Mouse (Mus musculus) forebrain, postnatal 0 days (tissue): ENCODE measurements around the gene Ccdc18. TPM values are rescaled to one million over a fixed set of nuclear protein-coding genes. Genes with fewer than 3 reads are reported as not detected.
"Not testable (repeated sequence)": the region's sequence is repeated elsewhere in the genome, so short reads cannot be mapped to it uniquely, and the experiment has no call there.

Source experiments
- ATAC-seq: fragments of 200-750 bp; cut with Nextera tagmentation; 2 replicates; pipeline ENCODE4 v1.8.0; 2017; ENCODE audit warnings: mild to moderate bottlenecking, moderate library complexity
- DNase-seq: peaks from one replicate; pipeline ENCODE4 v3.0.0-alpha.2; 2015
- H3K27ac ChIP-seq: fragments of 300-500 bp; sonication (generic); 2 replicates; pipeline ENCODE4 v1.5.1; 2014; ENCODE audit warnings: low read depth, mild to moderate bottlenecking, antibody characterized with exemption, low read length, moderate library complexity, mixed read lengths
- H3K27me3 ChIP-seq: fragments of 300-500 bp; sonication (generic); 2 replicates; pipeline ENCODE4 v1.6.1; 2014; ENCODE audit warnings: mild to moderate bottlenecking, low read length, mixed read lengths; ENCODE audit not compliant: insufficient read depth
- H3K36me3 ChIP-seq: fragments of 300-500 bp; sonication (generic); 2 replicates; pipeline ENCODE4 v1.6.1; 2014; ENCODE audit warnings: mild to moderate bottlenecking, moderate library complexity; ENCODE audit not compliant: insufficient read depth
- H3K4me1 ChIP-seq: fragments of 300-500 bp; sonication (generic); 2 replicates; pipeline ENCODE4 v1.6.1; 2014; ENCODE audit warnings: antibody characterized with exemption; ENCODE audit not compliant: insufficient read depth
- H3K4me2 ChIP-seq: fragments of 300-500 bp; sonication (generic); 2 replicates; pipeline ENCODE4 v1.6.1; 2014; ENCODE audit warnings: low read depth, mild to moderate bottlenecking, moderate library complexity
- H3K4me3 ChIP-seq: fragments of 300-500 bp; sonication (generic); 2 replicates; pipeline ENCODE4 v1.5.1; 2014; ENCODE audit warnings: low read depth, low read length, mixed read lengths
- H3K9ac ChIP-seq: fragments of 300-500 bp; sonication (generic); 2 replicates; pipeline ENCODE4 v1.6.1; 2014; ENCODE audit warnings: mild to moderate bottlenecking
- H3K9me3 ChIP-seq: fragments of 300-500 bp; sonication (generic); 2 replicates; pipeline ENCODE4 v1.6.1; 2016; ENCODE audit warnings: low read length
- CTCF ChIP-seq: sonication (generic); IDR thresholded peaks from 2 replicates; pipeline ENCODE4 v1.5.1; 2016; ENCODE audit warnings: antibody characterized with exemption, control low read depth, low read depth
- WGBS: fragments of 180-500 bp; shearing (Covaris S2); extraction: QIAGEN DNeasy Blood & Tissue Kit; methylation state at CpG from one replicate; pipeline ENCODE4 v1.1.7; 2014; 5-methylcytosine and 5-hydroxymethylcytosine counted together
- polyA plus RNA-seq: library from polyadenylated mRNA; unstranded; fragments of >200 nt; fragmentation: Nextera tagmentation; extraction: Ambion mirVana; gene quantifications from 2 replicates; pipeline ENCODE4 v1.2.1, GENCODE M21; 2015
- total RNA-seq: library from RNA; depleted of rRNA; stranded (reverse); fragments of >200 nt; gene quantifications from 2 replicates; pipeline ENCODE4 v1.2.3, GENCODE M21; 2014; rRNA removed

Gene Ccdc18
- total RNA-seq (0.92 and 5.5 TPM in 2 replicates), polyA plus RNA-seq (2.5 and 2.9 TPM in 2 replicates)

DNA sequence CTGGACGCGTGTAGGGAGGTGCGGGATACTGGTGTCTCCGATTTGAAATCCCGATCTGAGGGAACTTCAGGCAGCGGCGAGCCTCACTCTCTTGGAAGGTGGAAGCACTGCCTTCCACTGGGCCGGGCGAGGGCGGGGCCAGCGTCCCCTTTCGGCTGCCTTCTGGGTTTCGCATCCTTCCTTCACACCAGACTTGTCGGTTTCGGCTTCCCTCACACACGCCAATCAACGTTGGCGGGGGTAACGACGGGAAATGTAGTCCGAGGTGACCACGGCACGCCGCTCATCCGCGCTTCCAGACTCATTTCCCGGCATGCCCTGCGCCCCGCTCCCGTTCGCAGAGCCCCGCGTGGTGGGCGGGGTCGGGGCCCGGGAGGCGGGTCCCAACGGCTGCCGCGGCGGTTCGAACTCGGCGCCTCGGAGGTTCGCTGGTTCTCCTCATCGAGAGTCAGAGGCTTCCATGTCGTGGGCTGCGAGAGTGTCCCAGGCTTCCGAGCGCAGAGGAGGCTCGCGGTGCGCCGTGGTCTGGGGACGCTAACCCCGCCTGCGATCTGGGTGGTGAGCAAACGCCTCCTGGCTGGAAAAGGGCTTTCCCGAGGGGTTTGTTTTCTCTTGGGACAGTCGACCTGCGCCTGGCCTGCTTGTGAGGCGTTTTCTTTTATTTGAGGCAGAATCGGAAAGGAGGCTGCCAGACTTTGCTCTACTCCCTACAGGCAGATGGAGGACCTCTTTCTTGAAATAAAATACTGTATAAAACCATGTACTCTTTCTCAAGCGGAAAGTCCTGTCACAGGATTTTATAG, at the start of gene Ccdc18, which contains the start of gene Tmed5:
Gene Ccdc18, plus strand, starts transcription at position 435 of the 803 bp plus-strand sequence.
Gene Tmed5, minus strand, starts transcription at position 180 of the 803 bp plus-strand sequence.
- Histone ChIP-seq H3K27me3 (no peaks in the 10 kb centered on the region), H3K4me1 (peaks cover 6% of the 10 kb centered on the region; the same call in 1 of the 2 replicates), H3K27ac (peak within 1 kb of the TSS; percentile 85), H3K9me3 (no peaks in the 10 kb centered on the region), H3K4me3 (peak within 1 kb of the TSS; percentile 86), H3K4me2 (peak within 1 kb of the TSS; percentile 83), H3K9ac (peak within 1 kb of the TSS; percentile 70), H3K36me3 (peaks cover 6% of the 10 kb centered on the region; the same call in 1 of the 2 replicates)
- peak; percentile 63 for TF ChIP-seq CTCF
- WGBS = under 1% methylated on average over 65 of the region's 65 CpGs
- ATAC-seq (peak; percentile 99), DNase-seq (peak; percentile 98)

GRCm38 (mm10) chr5:108085440-108085839, 47.2 kb upstream of the Ccdc18 start:
- H3K36me3 ChIP-seq = peaks cover 30% of the 10 kb centered on the region
- no peak for ATAC-seq
- no peaks in the 10 kb centered on the region for H3K27me3 ChIP-seq

GRCm38 (mm10) chr5:108092731-108093130, 39.9 kb upstream of the Ccdc18 start:
- H3K36me3 ChIP-seq = peaks cover 39% of the 10 kb centered on the region
- ATAC-seq, H3K27ac ChIP-seq, H3K4me1 ChIP-seq, DNase-seq, H3K4me3 ChIP-seq, H3K27me3 ChIP-seq, H3K9ac ChIP-seq, H3K9me3 ChIP-seq, H3K4me2 ChIP-seq: not testable (repeated sequence)
- 94% methylated on average over 8 of the region's 8 CpGs for WGBS

More at GRCm38 (mm10) chr5:108085440-108085839, 47.2 kb upstream of the Ccdc18 start:
- Histone ChIP-seq H3K9ac (no peak overlapping the region), H3K27ac (no peak overlapping the region), H3K4me3 (no peak overlapping the region), H3K4me1 (no peaks in the 10 kb centered on the region), H3K9me3 (no peaks in the 10 kb centered on the region), H3K4me2 (no peak overlapping the region)
- no peak for DNase-seq
- 94% methylated on average over 2 of the region's 2 CpGs for WGBS
- peak; percentile 47 for TF ChIP-seq CTCF

GRCm38 (mm10) chr5:108097676-108098075, 35.0 kb upstream of the Ccdc18 start:
- Histone ChIP-seq H3K9ac (no peak overlapping the region), H3K4me2 (no peak overlapping the region), H3K9me3 (no peaks in the 10 kb centered on the region), H3K27me3 (no peaks in the 10 kb centered on the region), H3K27ac (no peak overlapping the region), H3K4me1 (no peaks in the 10 kb centered on the region), H3K36me3 (peaks cover 38% of the 10 kb centered on the region), H3K4me3 (no peak overlapping the region)
- no peak for TF ChIP-seq CTCF
- WGBS = 91% methylated on average over 3 of the region's 3 CpGs
- no peak for DNase-seq
- no peak for ATAC-seq

DNA sequence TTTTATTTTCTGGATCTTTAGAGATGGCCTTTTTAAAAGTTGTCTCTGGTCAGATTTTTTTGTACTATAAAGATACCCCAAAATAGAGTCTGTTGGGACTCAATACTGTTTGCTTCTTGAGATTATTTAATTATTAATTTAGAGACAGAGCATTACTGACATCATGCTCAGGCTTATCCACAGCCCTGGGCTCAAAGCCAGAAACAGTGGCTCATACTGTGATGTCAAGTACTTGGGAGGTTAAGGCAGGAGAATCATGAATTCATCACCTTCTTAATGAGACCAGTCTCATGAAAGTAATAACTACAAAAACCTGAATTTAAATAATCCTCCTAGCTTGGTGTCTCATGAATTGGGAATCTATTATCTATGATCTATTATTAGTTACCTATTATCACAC, 32.5 kb upstream of the Ccdc18 start:
- Histone ChIP-seq H3K36me3 (peaks cover 34% of the 10 kb centered on the region), H3K9ac (no peak overlapping the region), H3K9me3 (no peaks in the 10 kb centered on the region), H3K4me1 (no peaks in the 10 kb centered on the region), H3K27ac (no peak overlapping the region), H3K4me3 (no peak overlapping the region), H3K4me2 (no peak overlapping the region), H3K27me3 (no peaks in the 10 kb centered on the region)
- DNase-seq = no peak
- ATAC-seq = no peak
- no peak for TF ChIP-seq CTCF

DNA sequence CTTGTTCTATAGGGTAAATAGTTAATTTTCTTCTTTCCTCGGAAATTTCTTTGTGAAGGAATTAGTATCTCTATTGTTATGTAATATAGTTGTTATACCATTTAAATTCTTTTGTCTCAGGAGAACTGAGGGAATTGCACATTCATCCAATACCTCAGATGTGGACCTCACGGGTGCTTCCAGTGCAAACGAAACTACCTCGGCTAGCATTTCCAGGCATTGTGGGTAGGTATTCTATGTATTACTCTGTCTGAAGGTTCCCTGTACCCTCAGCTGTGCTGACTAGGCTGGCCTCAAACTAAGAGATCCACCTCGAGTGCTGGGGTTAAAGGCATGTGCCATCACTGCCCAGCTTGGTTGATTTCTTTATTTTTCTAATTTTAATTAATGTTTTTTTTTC, 28.4 kb upstream of the Ccdc18 start:
- no peak overlapping the region for H3K4me2 ChIP-seq
- WGBS = 76% methylated on average over 5 of the region's 5 CpGs
- no peaks in the 10 kb centered on the region for H3K4me1 ChIP-seq
- no peak for TF ChIP-seq CTCF
- no peaks in the 10 kb centered on the region for H3K27me3 ChIP-seq
- no peaks in the 10 kb centered on the region for H3K9me3 ChIP-seq
- peaks cover 34% of the 10 kb centered on the region for H3K36me3 ChIP-seq
- H3K27ac ChIP-seq = no peak overlapping the region
- H3K4me3 ChIP-seq = no peak overlapping the region
- ATAC-seq (no peak), DNase-seq (no peak)
- no peak overlapping the region for H3K9ac ChIP-seq

- Histone ChIP-seq H3K27ac (no peak overlapping the region), H3K36me3 (peaks cover 19% of the 10 kb centered on the region), H3K4me3 (no peak overlapping the region), H3K27me3 (no peaks in the 10 kb centered on the region), H3K4me2 (no peak overlapping the region), H3K9me3 (no peaks in the 10 kb centered on the region), H3K4me1 (no peaks in the 10 kb centered on the region), H3K9ac (no peak overlapping the region)
- ATAC-seq = no peak
- 92% methylated on average over 7 of the region's 7 CpGs for WGBS
- no peak for DNase-seq
- TF ChIP-seq CTCF = no peak
Observed at GRCm38 (mm10) chr5:108109346-108109745, 23.3 kb upstream of the Ccdc18 start.
